Mouse (Mus musculus) heart, adult 2 months (tissue): ENCODE measurements around the gene Tnn.

ENCODE experiments used
- CTCF ChIP-seq: fragments of 200-600 bp; IDR thresholded peaks from 2 replicates; pipeline ENCODE4 v1.8.1; 2022; ENCODE audit warnings: antibody characterized with exemption, mild to moderate bottlenecking, moderate library complexity
- POLR2A ChIP-seq: fragments of 200-500 bp; IDR thresholded peaks from 2 replicates; pipeline ENCODE4 v1.6.1; 2011; ENCODE audit warnings: mild to moderate bottlenecking, low read depth, low read length, control low read depth; ENCODE audit not compliant: insufficient read depth

- TF ChIP-seq POLR2A (no peak), CTCF (no peak)
Measured at GRCm38 (mm10) chr1:160054366-160055078, 98.9 kb downstream of the Tnn start.
